Mouse (Mus musculus) kidney, adult 2 months (tissue): ENCODE measurements around the gene Wnt2. TPM values are rescaled to one million over a fixed set of nuclear protein-coding genes. Genes with fewer than 3 reads are reported as not detected.

Experiments used
- DNase-seq: peaks from one replicate; pipeline ENCODE4 v3.0.0; 2021
- H3K27ac ChIP-seq: fragments of 200-500 bp; 2 replicates; pipeline ENCODE4 v1.5.1; 2012; ENCODE audit warnings: low read depth, low read length, control low read depth, inconsistent platforms; ENCODE audit not compliant: insufficient read depth
- H3K27me3 ChIP-seq: fragments of 200-500 bp; replicated peaks from 2 replicates; pipeline ENCODE4 v1.6.1; 2012; ENCODE audit warnings: mild to moderate bottlenecking, moderate library complexity, low read length, inconsistent platforms; ENCODE audit not compliant: control insufficient read depth, insufficient read depth
- H3K36me3 ChIP-seq: fragments of 200-500 bp; 2 replicates; pipeline ENCODE4 v1.6.1; 2012; ENCODE audit warnings: mild to moderate bottlenecking, moderate library complexity, low read length, inconsistent platforms; ENCODE audit not compliant: control insufficient read depth, insufficient read depth
- H3K4me1 ChIP-seq: fragments of 200-500 bp; 2 replicates; pipeline ENCODE4 v1.6.1; 2011; ENCODE audit warnings: low read length; ENCODE audit not compliant: control insufficient read depth, insufficient read depth
- H3K4me3 ChIP-seq: fragments of 200-500 bp; 2 replicates; pipeline ENCODE4 v1.5.1; 2011; ENCODE audit warnings: mild to moderate bottlenecking, low read depth, low read length, control low read depth; ENCODE audit not compliant: insufficient read depth
- CTCF ChIP-seq: fragments of 200-500 bp; conservative IDR thresholded peaks from 2 replicates; pipeline ENCODE4 v1.5.1; 2011; ENCODE audit warnings: low read depth, mild to moderate bottlenecking, control low read depth, low read length, moderate library complexity, mixed read lengths; ENCODE audit not compliant: insufficient read depth, insufficient read length
- POLR2A ChIP-seq: fragments of 200-500 bp; IDR thresholded peaks from one replicate; pipeline ENCODE4 v1.6.1; 2011; ENCODE audit warnings: low read depth, low read length, control low read depth
- WGBS: fragments of 180-500 bp; shearing (Covaris S2); methylation state at CpG from one replicate; pipeline ENCODE4 v1.1.7; 2018; 5-methylcytosine and 5-hydroxymethylcytosine counted together
- polyA plus RNA-seq: library from polyadenylated mRNA; depleted of rRNA; stranded (reverse); fragments of >200 nt; gene quantifications from 2 replicates; pipeline ENCODE4 v1.2.3, GENCODE M21; 2012; rRNA removed

Gene Wnt2
- 0.35 and 0.52 TPM in 2 replicates for polyA plus RNA-seq

- Histone ChIP-seq H3K4me1 (no peaks in the 10 kb centered on the region), H3K36me3 (no peaks in the 10 kb centered on the region), H3K27me3 (no peaks in the 10 kb centered on the region), H3K27ac (no peak within 1 kb of the TSS), H3K4me3 (peak within 1 kb of the TSS; percentile 35; the same call in 1 of the 2 replicates)
- TF ChIP-seq CTCF (no peak), POLR2A (no peak)
- 1% methylated on average over 47 of the region's 47 CpGs for WGBS
- peak; percentile 10 for DNase-seq
Observed at GRCm38 (mm10) chr6:18029746-18030656, at the start of gene Wnt2. Gene Wnt2, minus strand, starts transcription at chr6:18030585.

- Histone ChIP-seq H3K36me3 (no peaks in the 10 kb centered on the region), H3K4me1 (no peaks in the 10 kb centered on the region), H3K27me3 (no peaks in the 10 kb centered on the region), H3K4me3 (no peak overlapping the region), H3K27ac (no peak overlapping the region)
- WGBS, result 17% methylated on average over 1 of the region's 1 CpGs
- no peak for TF ChIP-seq POLR2A
- 0 out of 2 replicates have a peak, but pooled peaks have one; percentile 2 for TF ChIP-seq CTCF
- peak; percentile 30 for DNase-seq
Observed at GRCm38 (mm10) chr6:18078615-18079014, 48.2 kb upstream of the Wnt2 start.

GRCm38 (mm10) chr6:18076986-18077385 lies 46.6 kb upstream of the Wnt2 start:
- WGBS, result 83% methylated on average over 7 of the region's 7 CpGs
- Histone ChIP-seq H3K4me3 (no peak overlapping the region), H3K27ac (no peak overlapping the region), H3K27me3 (no peaks in the 10 kb centered on the region), H3K36me3 (no peaks in the 10 kb centered on the region), H3K4me1 (no peaks in the 10 kb centered on the region)
- TF ChIP-seq CTCF (no peak), POLR2A (no peak)
- no peak for DNase-seq

- DNase-seq, result no peak
- Histone ChIP-seq H3K27me3 (no peaks in the 10 kb centered on the region), H3K27ac (no peak overlapping the region), H3K4me1 (no peaks in the 10 kb centered on the region), H3K4me3 (no peak overlapping the region), H3K36me3 (no peaks in the 10 kb centered on the region)
- WGBS, result 52% methylated on average over 5 of the region's 5 CpGs
- TF ChIP-seq CTCF (no peak), POLR2A (no peak)
Observed at GRCm38 (mm10) chr6:18076577-18076976, 46.2 kb upstream of the Wnt2 start.

GRCm38 (mm10) chr6:18057899-18058298 lies 27.5 kb upstream of the Wnt2 start:
- H3K36me3 ChIP-seq, result no peaks in the 10 kb centered on the region
- H3K4me3 ChIP-seq, result no peak overlapping the region
- TF ChIP-seq CTCF, result no peak
- TF ChIP-seq POLR2A, result no peak
- no peak overlapping the region for H3K27ac ChIP-seq
- no peaks in the 10 kb centered on the region for H3K27me3 ChIP-seq
- H3K4me1 ChIP-seq, result no peaks in the 10 kb centered on the region
- no peak for DNase-seq
- 87% methylated on average over 4 of the region's 4 CpGs for WGBS

- WGBS, result 80% methylated on average over 5 of the region's 5 CpGs
- no peak for TF ChIP-seq POLR2A
- TF ChIP-seq CTCF, result no peak
- DNase-seq, result no peak
- H3K36me3 ChIP-seq, result no peaks in the 10 kb centered on the region
- H3K27ac ChIP-seq, result no peak overlapping the region
- H3K27me3 ChIP-seq, result no peaks in the 10 kb centered on the region
- no peak overlapping the region for H3K4me3 ChIP-seq
- no peaks in the 10 kb centered on the region for H3K4me1 ChIP-seq
Observed at GRCm38 (mm10) chr6:18051702-18052101, 21.3 kb upstream of the Wnt2 start.

GRCm38 (mm10) chr6:18044299-18044698 lies 13.9 kb upstream of the Wnt2 start:
- H3K36me3 ChIP-seq, result no peaks in the 10 kb centered on the region
- H3K27ac ChIP-seq, result no peak overlapping the region
- no peak for TF ChIP-seq CTCF
- TF ChIP-seq POLR2A, result no peak
- H3K27me3 ChIP-seq, result no peaks in the 10 kb centered on the region
- no peak overlapping the region for H3K4me3 ChIP-seq
- no peak for DNase-seq
- H3K4me1 ChIP-seq, result no peaks in the 10 kb centered on the region
- WGBS, result 85% methylated on average over 4 of the region's 4 CpGs
